In the genomic region with DNA sequence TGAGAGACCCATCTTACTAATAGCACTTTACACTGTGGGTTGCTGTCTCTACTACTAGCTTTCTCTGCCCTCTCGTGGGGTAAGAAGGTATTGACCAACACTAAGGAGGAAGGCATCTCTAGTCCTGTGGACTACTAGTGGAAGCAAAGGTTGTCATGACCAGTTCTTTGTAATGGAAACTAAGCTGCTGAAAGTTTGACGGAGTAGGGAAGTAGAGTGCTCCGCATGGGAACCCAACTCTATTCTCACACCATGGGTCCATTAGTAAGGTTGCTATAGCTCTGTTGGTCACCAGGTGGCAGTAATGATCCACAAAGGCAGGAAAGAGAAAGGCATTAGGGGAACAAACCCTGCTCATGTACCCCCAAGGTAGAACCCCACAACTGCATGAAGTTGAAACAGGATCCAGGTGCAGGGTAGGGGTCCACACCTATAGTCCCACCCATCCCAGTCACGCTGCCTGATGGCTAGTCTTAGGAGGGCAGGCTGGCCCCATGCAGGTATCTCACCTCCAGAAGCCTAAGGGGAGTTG, we compare ENCODE assay signal across 1 mouse cellular context.
A peak's percentile ranks its signal among the peaks of the same experiment; 100 is the strongest.
TF ChIP-seq lines count a peak whose summit lies in the region.

No protein-coding gene starts in this region.

TF ChIP-seq in CH12.LX, 34 proteins besides CTCF, POLR2A, EP300 and RAD21:
- TF ChIP-seq CHD1 (IDR thresholded peaks at IDR 0.05; ENCODE audit: low read depth, low read length) (no peak), MAFK (IDR thresholded peaks at IDR 0.05; ENCODE audit: insufficient replicate concordance, low read length) (no peak), SMC3 (IDR thresholded peaks at IDR 0.05; ENCODE audit: low read depth, low read length) (peak; percentile 84), IRF4 (IDR thresholded peaks at IDR 0.05; ENCODE audit: low read depth, low read length) (peak; percentile 32; the same call in 1 of the 2 replicates), JUN (IDR thresholded peaks at IDR 0.05; ENCODE audit: insufficient read depth, low read depth, low read length) (no peak), USF2 (conservative IDR thresholded peaks at IDR 0.05; ENCODE audit: low read depth, low read length) (no peak), MXI1 (IDR thresholded peaks at IDR 0.05; ENCODE audit: low read depth, low read length) (no peak), ELF1 (IDR thresholded peaks at IDR 0.05; ENCODE audit: low read depth, low read length) (0 out of 2 replicates have a peak, but pooled peaks have one; percentile 19), PAX5 (IDR thresholded peaks at IDR 0.05; ENCODE audit: low read length) (no peak), ZKSCAN1 (IDR thresholded peaks at IDR 0.05; ENCODE audit: borderline replicate concordance, low read depth, low read length) (no peak), SIN3A (IDR thresholded peaks at IDR 0.05; ENCODE audit: low read length) (no peak), GABPA (IDR thresholded peaks at IDR 0.05; ENCODE audit: insufficient replicate concordance, low read depth, low read length) (no peak), ZC3H11A (IDR thresholded peaks at IDR 0.05; ENCODE audit: low read depth, low read length) (no peak), NRF1 (IDR thresholded peaks at IDR 0.05; ENCODE audit: low read depth, low read length) (no peak), BHLHE40 (IDR thresholded peaks at IDR 0.05; ENCODE audit: low read depth, low read length) (no peak), MAZ (IDR thresholded peaks at IDR 0.05; ENCODE audit: low read depth, low read length) (no peak), RCOR1 (conservative IDR thresholded peaks at IDR 0.05; ENCODE audit: low read depth, low read length) (no peak), USF1 (IDR thresholded peaks at IDR 0.05; ENCODE audit: low read depth, low read length) (no peak), ZNF384 (IDR thresholded peaks at IDR 0.05; ENCODE audit: low read depth, low read length) (no peak), ETS1 (conservative IDR thresholded peaks at IDR 0.05; ENCODE audit: low read depth, low read length) (no peak), E2F4 (IDR thresholded peaks at IDR 0.05; ENCODE audit: insufficient replicate concordance, low read depth, low read length) (no peak), POLR2AphosphoS2 (IDR thresholded peaks at IDR 0.05; ENCODE audit: low read depth, low read length) (peak; percentile 66), CHD2 (IDR thresholded peaks at IDR 0.05; ENCODE audit: low read length) (no peak), TBP (conservative IDR thresholded peaks at IDR 0.05; ENCODE audit: low read depth, low read length) (no peak), UBTF (IDR thresholded peaks at IDR 0.05; ENCODE audit: low read depth, low read length) (no peak), MYC (IDR thresholded peaks at IDR 0.05; ENCODE audit: low read depth, low read length) (peak; percentile 31; the same call in 1 of the 2 replicates), HCFC1 (IDR thresholded peaks at IDR 0.05; ENCODE audit: low read depth, low read length) (no peak), ZMIZ1 (IDR thresholded peaks at IDR 0.05; ENCODE audit: low read depth, low read length) (no peak), MEF2A (IDR thresholded peaks at IDR 0.05; ENCODE audit: borderline replicate concordance, low read depth, low read length) (no peak), TCF12 (IDR thresholded peaks at IDR 0.05; ENCODE audit: low read depth, low read length) (no peak), NELFE (IDR thresholded peaks at IDR 0.05; ENCODE audit: low read depth, low read length) (peak; percentile 37; the same call in 1 of the 2 replicates), MAX (IDR thresholded peaks at IDR 0.05; ENCODE audit: low read length) (0 out of 2 replicates have a peak, but pooled peaks have one; percentile 15), KAT2A (IDR thresholded peaks at IDR 0.05; ENCODE audit: insufficient replicate concordance, low read length) (no peak), JUND (conservative IDR thresholded peaks at IDR 0.05; ENCODE audit: low read depth, low read length) (no peak)
